Mouse (Mus musculus) ES-CJ7 (cell line): ENCODE measurements at regions not wholly inside any gene's neighbourhood (a gene's known extent, or its start where the extent isn't known, plus 50 kb on each side); places are given as distances from the start of the nearest gene placed in this dataset.

Experiments
- DNase-seq: peaks from one replicate; pipeline ENCODE4 v3.0.0; 2011; ENCODE audit warnings: low read depth, low spot score

DNA sequence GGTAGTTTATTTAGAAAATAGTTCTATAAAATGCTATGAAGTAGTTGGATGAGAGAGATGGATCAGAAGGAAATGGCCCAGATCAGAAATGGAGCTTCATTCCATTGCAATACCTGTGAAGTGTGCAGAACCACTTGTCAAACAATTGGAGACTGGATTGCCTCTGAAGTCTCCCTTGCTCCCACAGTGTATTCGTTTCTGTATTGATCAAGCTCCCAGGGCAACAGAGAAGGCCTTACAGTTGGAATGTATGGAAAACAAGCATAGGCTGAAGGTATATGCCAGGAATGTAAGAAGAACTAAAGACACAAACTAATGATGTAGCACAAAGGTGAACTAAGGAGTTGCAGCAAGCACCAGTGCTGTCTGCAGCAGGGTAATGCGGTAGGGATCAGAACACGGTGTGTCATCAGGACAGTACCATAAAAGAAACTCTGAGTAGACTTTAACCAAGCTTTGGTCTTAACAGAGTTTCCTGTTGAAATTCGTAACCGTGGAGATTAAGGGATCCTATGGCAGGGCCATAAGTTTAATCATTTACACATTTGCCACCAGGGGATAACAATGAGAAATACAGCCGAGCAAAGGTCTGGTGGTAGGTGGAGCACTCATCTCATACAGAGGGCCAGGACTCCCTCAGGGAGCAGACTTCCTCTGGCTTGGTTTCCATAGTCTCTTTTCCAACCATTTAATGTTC is 732.9 kb upstream of the 2610301B20Rik start:
- DNase-seq = no peak

DNA sequence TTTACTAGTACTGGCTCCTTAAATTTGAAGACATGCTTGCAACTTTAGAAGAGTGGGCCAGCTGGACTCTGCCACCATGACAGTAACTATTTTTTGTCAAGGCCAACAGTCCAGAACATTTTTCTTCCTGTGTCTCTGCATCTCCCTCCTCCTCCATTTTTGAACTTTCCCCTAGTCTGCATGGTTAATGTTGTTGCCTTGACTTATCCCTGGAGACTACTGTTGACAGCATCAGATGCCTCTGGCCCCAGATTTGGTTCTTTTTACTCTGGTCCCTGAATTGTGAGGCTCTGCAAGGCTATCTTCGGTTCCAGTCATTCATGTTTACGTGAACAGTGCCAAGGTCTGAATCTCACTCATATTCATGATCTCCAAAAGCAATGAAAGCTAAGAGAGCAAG is 724.4 kb upstream of the 2610301B20Rik start:
- no peak for DNase-seq

DNA sequence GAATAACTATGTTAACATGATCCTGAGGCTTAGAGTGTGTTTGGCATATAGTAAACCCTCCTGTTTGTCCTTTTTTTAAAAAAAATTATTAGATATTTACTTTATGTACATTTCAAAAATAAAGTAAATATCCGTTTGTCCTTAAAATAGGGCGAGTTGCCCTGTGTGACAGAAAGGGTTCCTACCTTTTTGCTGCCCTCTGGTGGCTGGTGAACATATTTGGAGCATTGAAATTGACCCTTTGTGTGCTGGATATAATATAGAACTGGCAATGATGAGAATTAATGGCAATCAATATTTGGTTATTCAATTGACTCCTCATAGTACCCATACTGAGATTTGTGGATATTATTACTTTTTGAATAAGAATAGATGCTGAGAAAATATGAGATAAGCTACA is 723.8 kb upstream of the 2610301B20Rik start:
- peak; percentile 38 for DNase-seq

DNA sequence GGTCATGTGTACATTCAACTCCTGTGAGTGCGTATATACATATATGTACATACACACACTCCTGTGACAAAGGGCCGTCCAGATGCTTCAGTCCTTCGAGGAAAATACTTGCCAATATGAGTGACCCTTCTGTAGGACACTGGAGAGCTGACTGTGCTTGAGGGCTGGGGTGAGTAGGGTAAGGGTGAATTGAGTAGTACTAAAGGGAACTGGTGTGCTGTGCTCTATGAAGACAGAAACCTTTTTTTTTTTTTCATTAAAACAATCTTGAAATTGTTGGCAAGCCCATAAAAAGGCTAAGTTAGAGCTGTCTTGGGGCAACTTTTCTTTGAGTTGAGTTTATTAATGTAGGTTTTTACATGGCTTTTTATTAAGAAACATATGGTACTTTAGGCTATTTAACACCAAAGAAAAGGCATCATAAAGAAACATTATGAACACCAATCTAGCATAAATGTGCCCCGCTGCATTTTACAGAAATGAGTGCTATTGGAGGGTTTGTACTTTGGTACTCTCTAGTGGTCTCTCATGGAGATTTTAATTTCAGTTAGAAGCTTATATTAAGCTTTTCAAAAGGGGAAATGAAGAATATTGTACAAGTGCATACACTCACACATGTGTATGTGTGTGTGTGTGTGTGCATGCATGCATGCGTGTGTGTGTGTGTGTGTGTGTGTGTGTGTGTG is 718.5 kb upstream of the 2610301B20Rik start:
- no peak for DNase-seq

DNA sequence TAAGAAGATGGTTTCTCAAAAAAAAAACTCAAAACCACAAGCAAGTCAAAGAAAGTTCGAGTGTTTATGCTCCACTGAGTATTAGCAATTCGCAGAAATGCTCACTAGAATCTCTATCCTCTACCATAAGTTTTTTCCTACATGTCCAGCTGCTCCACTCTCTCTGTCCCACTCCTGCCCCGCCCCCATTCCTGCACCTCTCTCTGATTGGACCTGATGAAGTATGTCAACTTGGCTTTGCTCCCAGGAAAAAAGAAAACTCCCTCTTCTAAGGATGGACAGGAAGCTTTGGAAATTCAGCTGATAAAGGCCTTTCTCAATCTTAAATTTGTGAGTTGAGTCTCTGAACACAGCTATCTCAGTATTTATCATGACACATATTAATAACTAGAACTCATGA is 684.4 kb upstream of the 2610301B20Rik start:
- DNase-seq = no peak

DNA sequence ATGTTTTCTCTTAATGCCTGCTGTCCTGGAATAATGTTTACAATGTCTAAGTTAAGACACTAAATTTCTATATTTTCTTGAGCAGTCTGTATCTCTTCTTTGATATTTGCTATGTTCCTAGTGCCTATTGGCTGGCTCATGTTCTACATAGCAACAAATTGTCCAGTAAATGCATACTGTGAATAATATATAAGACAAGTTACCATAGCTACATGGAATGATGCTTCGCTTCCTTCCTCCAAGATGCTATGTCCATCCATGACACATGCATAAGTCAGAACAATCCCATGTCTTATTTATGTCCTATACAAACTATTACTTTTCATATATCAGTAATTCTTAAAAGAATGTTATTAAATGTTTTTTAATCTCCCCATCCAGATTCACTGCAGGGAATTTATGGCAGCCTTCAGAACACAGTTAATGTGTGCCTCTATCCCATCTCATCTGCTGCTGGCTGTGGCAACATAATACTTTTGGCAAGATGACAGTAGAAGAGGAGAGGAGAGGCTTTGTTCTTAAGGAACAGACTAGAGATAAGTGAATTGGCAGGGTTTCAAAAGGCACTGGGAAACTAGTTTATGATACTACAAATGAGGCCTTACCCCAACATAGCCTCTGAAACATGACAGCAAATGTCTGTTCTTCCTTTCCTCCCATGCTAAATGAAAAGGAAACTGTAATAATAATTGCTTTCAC is 676.9 kb upstream of the 2610301B20Rik start:
- no peak for DNase-seq

DNA sequence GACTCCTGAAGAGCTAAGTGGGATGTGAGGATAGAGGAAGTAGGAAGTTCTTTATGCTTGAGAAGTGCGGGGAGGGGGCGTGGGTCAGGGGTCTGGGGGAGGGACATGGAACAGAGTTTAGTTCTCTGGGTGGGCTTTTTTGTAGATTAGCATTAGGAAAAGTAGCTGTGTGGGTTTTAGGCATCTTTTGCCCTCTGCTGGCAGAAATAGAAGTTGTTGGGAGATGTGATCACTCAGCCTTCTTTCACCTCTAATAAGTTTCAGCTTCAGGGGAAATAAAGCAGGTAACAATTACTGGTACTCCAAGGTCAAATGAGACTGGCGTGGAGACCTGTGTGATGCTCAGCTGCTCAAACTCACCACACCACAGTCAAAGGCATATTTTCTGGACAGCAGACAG is 672.5 kb upstream of the 2610301B20Rik start:
- peak; percentile 17 for DNase-seq

DNA sequence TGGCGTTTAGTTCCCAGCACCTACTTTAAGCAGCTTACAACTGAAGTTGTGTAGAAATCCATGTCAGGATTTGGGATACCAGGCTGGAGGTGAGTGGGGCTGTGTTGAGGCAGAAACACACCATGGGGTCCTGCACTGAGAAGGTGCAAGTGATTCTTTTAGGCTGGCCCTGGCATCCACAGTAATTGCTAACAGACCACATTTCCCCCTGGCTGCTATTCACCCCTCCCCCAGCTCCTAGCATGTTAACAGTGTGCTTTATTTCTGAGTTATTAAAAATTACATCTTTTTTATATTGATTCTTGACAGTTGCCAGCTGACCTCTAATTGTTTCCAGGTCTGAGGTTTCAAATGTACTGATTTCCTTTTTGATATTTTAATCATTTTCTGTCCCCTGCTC is 670.1 kb upstream of the 2610301B20Rik start:
- no peak for DNase-seq

DNA sequence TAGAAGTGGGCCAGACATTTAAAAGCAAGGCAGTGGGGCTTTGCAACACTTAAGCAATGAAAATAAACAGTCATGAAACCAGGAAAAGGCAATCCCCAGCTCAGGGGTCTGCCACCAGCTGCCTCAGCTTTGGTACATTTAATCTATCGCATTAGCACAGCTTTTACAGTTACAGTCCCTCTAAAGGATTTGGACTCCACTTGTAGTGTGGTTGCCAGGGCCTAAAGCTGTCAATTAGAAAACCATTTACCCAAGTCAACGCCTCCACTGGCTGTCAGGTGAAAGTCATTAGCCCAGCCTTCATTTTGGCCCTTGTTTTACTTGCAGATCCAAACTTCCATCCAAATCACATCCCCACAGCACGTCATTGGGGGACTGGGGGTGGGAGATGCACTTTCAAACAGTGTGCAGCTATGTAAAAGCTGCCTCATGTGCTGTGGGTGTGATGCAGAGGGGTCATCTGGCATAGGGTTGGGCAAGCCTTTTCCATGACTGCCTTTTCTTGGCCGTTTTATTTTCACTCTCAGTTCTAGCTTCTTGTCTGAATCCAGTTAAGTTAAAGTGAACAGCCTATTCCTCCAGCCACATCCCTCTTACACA is 664.9 kb upstream of the 2610301B20Rik start:
- no peak for DNase-seq

DNA sequence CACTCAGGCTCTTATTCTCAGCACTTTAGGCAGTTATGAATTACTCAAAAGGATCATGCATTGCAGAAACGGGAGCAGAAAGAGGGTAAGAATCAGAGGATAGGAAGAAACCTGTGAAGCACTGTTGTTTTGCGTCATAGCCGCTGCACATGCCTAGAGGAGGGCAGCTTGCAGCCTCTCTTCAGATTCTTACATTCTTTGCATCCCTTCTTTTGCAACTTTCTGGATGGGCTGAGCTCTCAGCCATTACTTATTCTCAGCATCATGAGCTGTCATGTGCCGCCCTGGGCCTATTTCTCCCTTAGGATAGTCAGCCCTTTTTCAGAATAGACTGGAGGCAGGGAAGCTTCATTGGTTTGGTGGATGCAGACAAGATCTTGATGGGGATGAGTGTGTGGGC is 663.0 kb upstream of the 2610301B20Rik start:
- DNase-seq = no peak

DNA sequence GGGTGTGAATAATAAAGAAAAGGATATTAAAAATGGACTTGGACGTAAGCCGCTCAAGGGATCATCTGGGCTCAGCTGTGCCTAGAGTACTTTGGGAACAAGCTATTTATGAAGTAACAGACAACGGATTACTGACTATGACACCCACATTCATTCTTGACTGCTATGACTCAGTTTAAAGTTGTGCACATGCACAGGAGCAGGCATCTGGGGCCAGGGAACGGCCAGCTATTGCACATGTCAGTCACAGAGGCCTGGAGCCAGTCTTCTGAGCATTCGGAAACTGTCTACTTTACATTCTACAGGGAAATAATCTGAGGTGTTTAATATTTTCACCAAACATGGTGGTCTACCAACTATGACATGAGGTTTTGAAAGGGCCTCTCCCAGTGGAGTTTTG is 639.0 kb upstream of the 2610301B20Rik start:
- no peak for DNase-seq

DNA sequence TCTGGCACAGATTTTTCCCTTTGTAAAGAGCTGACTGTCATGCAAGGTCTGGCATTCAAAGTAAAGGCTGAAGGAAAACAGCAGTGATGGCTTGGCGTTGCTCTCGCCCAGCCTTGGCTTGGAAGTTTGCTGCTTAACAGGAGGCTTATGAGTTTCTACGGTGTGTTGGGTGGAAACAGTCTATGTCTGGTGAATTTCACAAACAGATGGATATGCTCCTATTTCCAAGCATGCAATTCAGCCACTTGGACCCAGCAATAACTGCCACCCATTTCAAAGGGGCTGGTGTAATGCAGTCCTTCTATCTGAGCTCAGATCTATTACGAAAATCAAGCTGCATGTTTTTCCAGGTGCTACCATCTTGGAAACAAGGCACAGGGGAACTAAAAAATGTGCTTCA is 632.2 kb upstream of the 2610301B20Rik start:
- no peak for DNase-seq

DNA sequence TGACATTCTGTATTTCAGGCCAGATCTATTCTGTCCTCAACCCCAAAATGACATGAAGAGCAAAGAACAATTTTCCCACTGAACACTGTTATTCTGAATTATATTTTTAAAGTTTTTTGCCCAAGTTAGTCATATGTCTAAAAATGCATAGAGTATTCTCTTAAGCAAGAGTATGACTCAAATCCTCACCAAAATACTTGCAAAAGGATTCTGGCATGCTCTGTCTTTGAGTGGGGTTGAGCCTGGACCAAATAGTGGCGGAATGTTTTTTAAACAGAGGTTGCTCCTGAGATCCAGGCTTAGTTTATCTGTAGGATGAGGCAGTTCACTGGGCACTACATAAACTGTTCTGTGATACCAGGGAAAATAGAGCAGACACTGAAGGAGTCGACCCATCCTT is 631.4 kb upstream of the 2610301B20Rik start:
- no peak for DNase-seq

DNA sequence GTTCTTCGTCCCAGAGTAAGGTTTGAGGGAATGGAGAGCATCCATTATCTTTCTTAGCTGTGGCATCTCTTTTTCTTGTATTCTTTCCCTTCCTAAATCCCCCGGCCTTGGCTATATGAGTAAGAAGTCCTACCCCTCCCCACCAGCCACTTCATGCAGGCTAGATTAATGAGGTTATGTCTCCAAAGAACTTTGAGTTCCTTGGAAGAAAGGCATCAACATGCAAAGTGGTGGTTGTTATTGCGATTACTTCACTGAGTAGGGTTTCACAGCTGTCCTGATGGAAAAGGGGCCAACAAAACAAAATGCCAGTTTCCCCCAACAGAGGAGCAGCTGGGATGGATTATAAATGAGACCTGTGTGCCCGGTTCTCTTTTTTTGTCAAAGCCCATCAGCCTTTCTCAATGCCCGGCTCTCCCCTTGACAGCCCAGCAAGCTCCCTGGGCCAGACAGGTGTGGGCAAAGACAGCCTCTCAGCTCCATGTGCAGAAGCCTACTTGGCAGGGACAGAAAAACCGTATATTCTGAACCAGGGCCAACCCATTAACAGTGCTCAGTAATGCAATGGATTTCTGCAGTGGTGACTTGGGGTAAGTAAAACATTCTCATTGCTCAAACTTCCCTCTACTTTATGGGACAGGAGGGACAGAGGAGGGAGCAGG is 620.1 kb upstream of the 2610301B20Rik start:
- DNase-seq = no peak

DNA sequence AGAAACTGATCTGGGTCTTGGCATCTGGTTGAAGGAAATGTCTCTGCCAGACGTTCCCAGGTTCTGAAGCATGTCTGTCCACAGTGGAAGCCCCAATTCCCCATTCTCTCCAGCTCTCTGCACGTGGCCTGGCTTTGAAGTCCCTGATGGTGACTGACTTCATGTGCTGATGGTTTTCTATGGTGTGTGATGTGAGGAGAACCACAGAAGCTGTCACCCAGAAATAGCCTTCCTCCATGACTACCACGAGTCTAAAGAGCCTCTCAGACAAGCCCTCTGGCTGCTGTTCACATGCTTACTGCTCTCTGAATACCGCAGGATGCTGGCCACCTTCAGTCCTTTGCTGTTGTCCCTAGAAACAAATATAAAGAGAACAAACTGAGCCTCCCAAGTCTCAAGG is 616.8 kb upstream of the 2610301B20Rik start:
- no peak for DNase-seq

DNA sequence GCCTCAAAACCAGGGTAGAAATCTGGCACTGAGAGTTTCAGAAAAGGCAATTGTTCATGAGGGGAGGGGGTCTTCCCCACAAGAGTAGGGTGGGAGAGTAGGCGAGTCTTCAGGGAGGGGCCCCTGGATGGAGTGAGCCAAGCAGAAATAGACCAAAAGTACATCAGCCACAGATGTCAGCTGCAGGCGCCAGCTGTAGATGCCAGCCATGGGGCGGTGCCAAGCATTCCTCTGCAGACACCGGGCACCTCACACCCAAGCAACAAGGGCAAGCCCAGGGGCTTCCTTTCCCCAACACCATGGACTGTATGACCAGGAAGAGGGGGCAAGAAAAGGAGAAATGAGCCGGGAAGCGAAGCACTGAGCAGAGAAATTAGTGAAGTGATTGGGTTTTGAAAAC is 613.9 kb upstream of the 2610301B20Rik start:
- DNase-seq = no peak

DNA sequence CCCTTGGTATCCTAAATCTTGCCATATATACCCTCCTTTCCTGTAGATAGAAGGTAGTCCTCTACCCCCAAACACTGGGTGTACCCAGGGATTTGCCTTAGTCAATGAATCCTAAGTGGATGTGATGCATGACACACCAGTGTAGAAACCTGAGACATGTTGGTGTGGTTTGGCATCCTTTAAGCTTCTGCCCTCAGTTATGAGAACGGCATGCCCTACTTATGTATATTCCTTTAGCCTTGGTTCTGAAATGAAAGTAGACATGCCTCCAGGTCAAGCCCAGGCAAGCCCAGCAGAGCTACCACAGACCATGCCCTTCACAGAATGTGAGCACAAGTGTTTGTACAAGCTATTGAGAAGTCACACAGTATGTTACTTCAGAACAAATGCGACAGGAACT is 608.4 kb upstream of the 2610301B20Rik start:
- DNase-seq = no peak

DNA sequence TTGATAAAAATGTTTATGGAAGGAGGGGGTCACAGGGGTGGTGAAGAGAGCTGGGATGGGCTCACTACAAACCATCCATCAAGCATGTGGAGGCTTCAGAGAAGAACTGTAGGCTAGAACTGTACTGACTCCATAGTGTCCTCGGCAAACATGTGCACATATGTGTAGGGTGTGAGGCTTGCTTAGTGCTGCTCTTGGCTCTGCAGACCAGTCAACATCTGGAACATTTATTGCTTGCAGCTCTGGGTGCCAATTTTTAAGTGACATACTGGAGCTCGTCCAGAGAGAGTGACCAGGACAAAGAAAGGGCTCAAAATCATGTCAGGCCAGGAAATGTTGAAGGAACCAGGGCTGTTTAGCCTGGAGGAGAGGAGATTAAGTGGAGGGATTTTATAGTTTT is 588.7 kb upstream of the 2610301B20Rik start:
- DNase-seq = no peak

DNA sequence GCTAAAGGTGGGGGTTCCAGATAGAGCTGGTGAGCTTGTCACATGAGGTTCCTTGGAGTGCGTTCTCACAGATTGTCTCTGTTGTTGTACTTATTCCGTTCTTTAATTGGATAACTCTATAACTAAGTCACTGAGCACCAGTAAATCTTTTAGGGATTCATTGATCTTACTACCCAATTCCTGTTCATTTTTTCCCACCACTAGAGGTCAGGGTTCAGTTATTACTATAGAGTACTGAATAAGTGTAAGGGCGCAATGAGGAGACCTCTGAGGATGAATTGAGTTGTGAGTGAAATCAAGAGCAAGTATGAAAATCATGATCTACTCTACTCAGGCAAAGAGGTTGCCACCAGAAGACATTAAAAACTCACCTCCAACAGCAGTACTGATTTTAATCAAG is 584.0 kb upstream of the 2610301B20Rik start:
- DNase-seq = peak; percentile 46

DNA sequence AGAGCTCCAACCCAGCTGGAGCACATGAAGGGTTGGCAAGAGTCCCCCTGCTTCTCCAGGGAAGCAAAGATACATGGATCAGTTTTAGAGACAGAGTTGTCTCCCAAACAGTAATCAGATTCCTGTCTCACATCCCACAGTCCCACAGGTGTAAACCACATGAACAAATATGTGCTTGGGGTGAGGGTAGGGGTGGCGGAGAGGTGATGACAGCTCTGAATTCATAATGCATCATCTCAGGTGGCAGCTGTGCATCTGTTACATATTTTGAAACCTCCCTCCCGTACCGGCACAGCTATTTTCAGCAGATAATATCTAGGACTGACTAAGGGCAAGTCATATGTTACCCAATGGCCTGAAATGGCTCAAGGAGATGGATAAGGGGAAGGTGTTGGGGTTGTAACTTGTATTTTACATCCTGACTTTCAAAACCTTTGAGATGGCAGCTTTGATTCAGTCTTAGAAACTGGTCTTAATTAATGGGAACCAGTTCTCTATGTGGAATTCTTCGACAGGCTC is 579.2 kb upstream of the 2610301B20Rik start:
- no peak for DNase-seq

DNA sequence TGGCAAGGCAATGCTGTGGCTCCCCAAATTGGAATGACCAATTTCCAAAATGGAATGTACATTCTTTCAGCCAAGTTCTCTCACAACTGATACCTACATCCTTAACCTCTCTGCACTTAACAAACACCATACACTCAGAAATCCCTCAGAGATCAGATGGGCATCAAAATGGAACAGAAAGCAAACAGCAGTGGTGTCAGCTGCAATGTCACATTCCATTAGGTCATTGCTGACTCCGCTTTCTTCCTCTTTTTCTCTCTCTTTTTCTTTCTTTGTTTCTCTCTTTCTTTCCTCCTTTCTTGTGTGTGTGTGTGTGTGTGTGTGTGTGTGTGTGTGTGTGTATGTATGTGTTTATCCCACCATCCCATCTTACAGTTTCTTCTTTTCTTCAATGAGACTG is 578.1 kb upstream of the 2610301B20Rik start:
- no peak for DNase-seq

DNA sequence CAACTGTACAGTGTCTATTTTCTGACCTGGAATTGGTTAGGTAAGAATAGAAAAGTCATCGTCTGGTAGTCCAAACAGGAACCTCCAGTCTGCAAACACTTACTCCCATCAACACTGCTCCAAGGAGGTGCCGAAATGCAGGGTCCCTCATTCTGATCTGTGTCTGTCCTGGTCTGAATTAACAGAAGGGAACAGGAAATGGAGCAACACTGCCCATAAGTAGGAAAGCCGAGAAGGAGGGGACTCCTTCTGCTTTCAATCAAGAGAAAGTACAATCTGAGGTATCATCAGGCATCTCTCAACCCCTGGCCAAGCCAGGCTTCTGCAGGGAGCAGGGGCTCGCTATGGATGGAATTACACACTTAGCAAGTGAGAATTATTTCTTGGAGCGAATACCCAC is 562.4 kb upstream of the 2610301B20Rik start:
- DNase-seq = peak; percentile 50
